Mouse (Mus musculus) testis, postnatal 10 days (tissue): Measurements from ENCODE around the gene Jakmip3.

Source experiments
- DNase-seq: peaks from one replicate; pipeline ENCODE4 v3.0.0; 2021; ENCODE audit warnings: low spot score

Jakmip3 gene

GRCm38 (mm10) chr7:139063406-139063805, 122.9 kb downstream of the Jakmip3 start:
- DNase-seq = no peak

- DNase-seq = peak; percentile 89
These were observed 127.7 kb downstream of the Jakmip3 start for GRCm38 (mm10) chr7:139068182-139068623.

- no peak for DNase-seq
These were observed 133.7 kb downstream of the Jakmip3 start for GRCm38 (mm10) chr7:139074189-139074588.

- DNase-seq = no peak
These were observed 134.7 kb downstream of the Jakmip3 start for GRCm38 (mm10) chr7:139075054-139075794.

- DNase-seq = no peak
These were observed 136.8 kb downstream of the Jakmip3 start for GRCm38 (mm10) chr7:139077283-139077682.

GRCm38 (mm10) chr7:139078181-139078580, 137.7 kb downstream of the Jakmip3 start:
- DNase-seq = no peak

- DNase-seq = no peak
These were observed 138.6 kb downstream of the Jakmip3 start for GRCm38 (mm10) chr7:139079141-139079540.

- peak; percentile 70 for DNase-seq
These were observed 140.2 kb downstream of the Jakmip3 start for GRCm38 (mm10) chr7:139080714-139081113.

- no peak for DNase-seq
These were observed 140.6 kb downstream of the Jakmip3 start for GRCm38 (mm10) chr7:139081158-139081557.

- no peak for DNase-seq
These were observed 141.8 kb downstream of the Jakmip3 start for GRCm38 (mm10) chr7:139082281-139082680.

- no peak for DNase-seq
These were observed 143.8 kb downstream of the Jakmip3 start for GRCm38 (mm10) chr7:139084316-139084715.

GRCm38 (mm10) chr7:139085629-139086194, 145.2 kb downstream of the Jakmip3 start, which contains the start of gene Dpysl4:
Gene Dpysl4, plus strand, starts transcription at chr7:139086001.
- DNase-seq = peak; percentile 95

- DNase-seq = no peak
These were observed 145.9 kb downstream of the Jakmip3 start for GRCm38 (mm10) chr7:139086195-139087158.

GRCm38 (mm10) chr7:139087801-139088200, 147.3 kb downstream of the Jakmip3 start:
- DNase-seq = peak; percentile 69

GRCm38 (mm10) chr7:139089892-139090874, 149.7 kb downstream of the Jakmip3 start:
- DNase-seq = no peak

GRCm38 (mm10) chr7:139091681-139092080, 151.2 kb downstream of the Jakmip3 start:
- DNase-seq = no peak

- DNase-seq = no peak
These were observed 152.1 kb downstream of the Jakmip3 start for GRCm38 (mm10) chr7:139092676-139093075.

GRCm38 (mm10) chr7:139093124-139093523, 152.6 kb downstream of the Jakmip3 start:
- no peak for DNase-seq

- DNase-seq = no peak
These were observed 153.3 kb downstream of the Jakmip3 start for GRCm38 (mm10) chr7:139093781-139094180.

- DNase-seq = no peak
These were observed 154.2 kb downstream of the Jakmip3 start for GRCm38 (mm10) chr7:139094761-139095160.

- DNase-seq = no peak
These were observed 154.8 kb downstream of the Jakmip3 start for GRCm38 (mm10) chr7:139095282-139095681.
